Mouse (Mus musculus) heart, postnatal 4 days (tissue): ENCODE measurements around the gene Mettl23. TPM values are rescaled to one million over a fixed set of nuclear protein-coding genes. Genes with fewer than 3 reads are reported as not detected.
A peak's percentile ranks its signal among the peaks of the same experiment; 100 is the strongest.
"Not testable (repeated sequence)": the region's sequence is repeated elsewhere in the genome, so short reads cannot be mapped to it uniquely, and the experiment has no call there.

ENCODE experiments used
- DNase-seq: peaks from one replicate; pipeline ENCODE4 v3.0.0; 2021
- total RNA-seq, 2 experiments: library from RNA; stranded (reverse); gene quantifications; 2 replicates each; pipeline ENCODE4 v1.2.3; 2021

Mettl23 gene
- total RNA-seq, 2 experiments from 2014 or later: 31.0 to 32.2 TPM

DNA sequence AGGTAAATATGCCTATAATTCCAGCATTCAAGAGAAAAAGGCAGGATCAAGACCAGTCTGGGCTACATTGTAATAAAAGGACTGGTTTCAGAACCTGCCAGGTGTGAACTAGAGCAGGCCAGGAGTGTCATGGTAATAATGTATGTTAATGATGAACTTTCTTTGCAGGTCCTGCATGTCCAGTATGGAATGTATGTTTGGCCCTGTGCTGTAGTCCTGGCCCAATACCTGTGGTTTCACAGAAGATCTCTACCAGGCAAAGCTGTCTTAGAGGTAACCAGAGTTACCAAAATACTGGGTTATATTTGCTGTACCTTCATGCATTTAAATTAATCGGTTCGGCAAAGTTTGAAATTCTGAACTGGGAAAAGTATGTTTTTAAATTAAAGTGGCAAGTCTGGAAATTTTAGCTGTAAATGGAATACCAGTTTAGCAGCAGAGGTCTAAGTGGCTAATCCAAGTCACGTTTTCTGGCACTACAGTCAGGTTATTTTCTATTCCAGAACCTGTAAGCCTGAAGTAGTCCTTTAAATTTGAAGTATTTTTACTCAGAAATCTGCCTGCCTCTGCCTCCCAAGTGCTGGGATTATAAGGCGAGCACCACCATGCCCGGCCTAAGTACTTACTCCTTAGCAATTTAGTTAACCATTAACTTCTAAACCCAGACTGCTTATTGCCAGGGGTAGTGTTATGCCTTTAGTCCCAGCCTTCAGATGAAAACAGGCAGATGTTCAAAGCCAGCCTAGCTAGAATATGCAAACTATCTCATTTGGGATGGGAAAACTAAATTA lies 5.2 kb downstream of the Mettl23 start:
- DNase-seq: no peak

DNA sequence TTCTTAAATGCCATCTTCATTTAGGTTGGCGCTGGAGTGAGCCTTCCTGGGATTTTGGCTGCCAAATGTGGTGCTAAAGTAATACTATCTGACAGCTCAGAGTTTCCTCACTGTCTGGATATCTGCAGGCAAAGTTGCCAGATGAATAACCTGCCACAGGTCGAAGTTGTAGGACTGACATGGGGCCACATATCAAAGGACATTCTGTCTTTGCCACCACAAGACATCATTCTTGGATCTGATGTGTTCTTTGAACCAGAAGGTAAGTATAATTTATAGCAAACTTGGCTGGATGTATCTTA lies 5.8 kb downstream of the Mettl23 start:
- not testable (repeated sequence) for DNase-seq

DNA sequence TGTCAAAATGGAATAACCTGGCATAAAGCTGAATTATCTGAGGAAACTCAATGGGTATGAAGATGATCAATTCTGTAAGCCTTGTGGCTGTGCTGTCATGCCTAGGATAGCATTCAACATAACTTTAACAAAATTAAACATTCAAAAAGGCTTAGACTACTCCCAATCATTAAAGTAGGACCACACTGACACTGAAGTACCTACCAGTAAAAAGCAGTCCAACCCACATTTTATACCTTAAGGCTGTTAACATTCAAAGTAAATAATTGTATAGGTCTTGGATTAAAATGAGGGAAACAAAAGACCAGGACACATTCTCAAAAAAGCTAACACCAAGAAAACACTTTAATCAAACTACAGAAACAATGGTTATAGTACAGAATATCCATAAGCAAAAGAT lies 6.5 kb downstream of the Mettl23 start:
- DNase-seq: no peak

DNA sequence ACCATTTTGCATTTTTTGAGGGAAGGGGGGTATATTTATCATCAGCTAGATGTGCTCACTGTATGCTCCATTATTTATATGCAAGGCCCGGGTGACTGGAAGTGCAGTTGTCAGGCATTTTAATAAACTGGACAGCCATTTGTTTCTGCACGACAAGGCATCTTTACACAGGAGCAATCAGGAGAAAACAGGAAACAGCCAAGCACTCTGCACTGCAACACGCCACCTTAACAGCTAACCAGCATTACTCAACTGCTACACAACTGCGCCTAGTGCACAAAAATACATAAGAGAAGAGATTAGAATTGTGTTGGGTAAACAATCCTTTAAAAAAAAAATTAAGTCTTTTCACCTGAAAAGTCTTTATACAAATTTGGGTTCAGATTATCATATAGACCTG lies 7.0 kb downstream of the Mettl23 start:
- no peak for DNase-seq

DNA sequence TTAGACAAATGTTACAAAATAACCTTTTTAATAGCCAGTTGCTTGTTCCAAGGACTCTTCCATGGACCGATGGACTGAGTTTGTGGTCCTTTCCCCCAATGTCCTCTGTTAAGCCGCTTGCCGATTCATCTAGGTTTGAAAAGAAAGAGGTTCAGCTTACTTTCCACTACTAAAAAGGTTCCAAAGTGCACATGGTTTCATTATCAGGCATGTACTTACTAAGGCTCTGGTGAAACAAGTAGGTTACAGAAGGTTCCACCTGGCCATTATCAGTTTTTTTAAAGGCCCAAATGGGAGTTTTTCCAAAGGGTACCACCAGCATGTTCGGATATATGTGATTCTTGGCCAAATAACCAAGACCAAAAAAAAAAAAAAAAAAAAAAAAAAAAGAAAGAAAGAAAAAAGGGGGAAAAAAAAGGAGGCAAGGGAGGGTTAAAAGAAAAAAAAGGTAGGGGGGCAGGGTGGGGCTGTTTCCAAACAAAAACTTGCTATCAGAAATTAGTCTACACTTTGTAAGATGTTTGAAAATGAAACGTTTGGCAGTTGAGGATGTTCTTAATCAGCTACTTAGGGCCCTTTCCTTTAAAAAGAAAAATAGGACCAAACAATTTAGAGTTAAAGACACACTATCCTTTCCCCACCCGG lies 7.9 kb downstream of the Mettl23 start:
- no peak for DNase-seq

DNA sequence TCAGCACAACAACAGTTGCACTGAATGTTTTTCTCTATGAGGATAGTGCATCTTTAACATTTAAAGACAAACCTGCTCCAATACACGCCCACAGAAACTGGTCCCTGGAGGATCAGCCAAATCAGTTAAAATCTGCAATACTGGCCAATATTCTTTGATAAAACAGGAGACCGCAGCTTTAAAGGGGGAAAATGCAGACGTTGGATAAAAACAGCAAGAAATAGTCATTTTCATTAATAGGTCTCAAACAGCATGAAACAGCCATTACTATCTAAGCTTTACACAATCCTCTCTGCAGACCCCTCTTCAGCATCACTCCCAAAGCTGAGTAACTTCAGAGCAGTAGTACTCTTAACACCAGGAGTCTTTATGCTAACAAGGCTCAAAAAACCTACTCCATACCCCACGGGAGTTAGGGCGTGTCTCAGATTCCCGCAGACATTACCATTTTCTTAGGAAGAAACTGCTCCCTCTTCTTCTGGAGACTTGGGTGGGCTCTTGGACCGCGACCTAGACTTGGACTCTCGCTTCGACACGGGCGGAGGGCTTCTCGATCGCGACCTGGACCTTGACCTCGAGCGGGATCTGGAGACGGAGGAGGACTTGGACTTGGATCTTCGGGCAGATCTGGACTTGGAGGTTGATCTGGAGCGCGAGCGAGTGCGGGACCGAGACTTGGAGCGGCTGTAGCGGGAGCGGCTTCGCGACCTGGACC lies 8.7 kb downstream of the Mettl23 start:
- no peak for DNase-seq

DNA sequence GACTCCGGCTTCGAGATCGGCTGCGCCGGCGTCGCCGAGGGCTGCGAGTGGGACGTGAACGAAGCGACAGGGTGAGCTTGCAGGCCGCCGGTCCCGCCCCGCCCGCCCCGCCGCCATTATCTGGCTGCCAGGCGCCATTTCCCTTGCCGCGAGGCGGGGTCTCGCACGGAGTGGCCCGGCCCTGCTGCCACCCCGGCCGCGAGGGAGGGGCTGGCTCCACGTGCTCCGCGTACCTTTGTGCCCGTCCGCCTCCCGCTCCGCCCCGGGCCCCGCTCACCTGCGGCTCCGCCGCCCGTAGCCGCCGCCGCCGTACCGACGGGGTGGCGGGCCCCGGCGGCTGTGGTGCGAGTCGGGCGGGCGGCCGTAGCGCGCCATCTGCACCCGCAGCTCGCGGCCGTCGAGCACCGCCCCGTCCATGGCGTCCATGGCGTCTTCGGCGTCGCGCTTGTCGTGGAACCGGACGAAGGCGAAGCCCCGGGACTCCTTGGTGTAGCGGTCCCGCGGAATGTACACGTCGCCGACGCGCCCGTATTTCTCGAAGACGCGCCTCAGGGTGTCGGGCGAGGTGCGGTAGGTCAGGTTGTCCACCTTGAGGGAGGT lies 9.3 kb downstream of the Mettl23 start, which contains the start of gene Mfsd11:
Gene Mfsd11, plus strand, starts transcription at position 150 of the 600 bp plus-strand sequence.
- DNase-seq: peak; percentile 85

DNA sequence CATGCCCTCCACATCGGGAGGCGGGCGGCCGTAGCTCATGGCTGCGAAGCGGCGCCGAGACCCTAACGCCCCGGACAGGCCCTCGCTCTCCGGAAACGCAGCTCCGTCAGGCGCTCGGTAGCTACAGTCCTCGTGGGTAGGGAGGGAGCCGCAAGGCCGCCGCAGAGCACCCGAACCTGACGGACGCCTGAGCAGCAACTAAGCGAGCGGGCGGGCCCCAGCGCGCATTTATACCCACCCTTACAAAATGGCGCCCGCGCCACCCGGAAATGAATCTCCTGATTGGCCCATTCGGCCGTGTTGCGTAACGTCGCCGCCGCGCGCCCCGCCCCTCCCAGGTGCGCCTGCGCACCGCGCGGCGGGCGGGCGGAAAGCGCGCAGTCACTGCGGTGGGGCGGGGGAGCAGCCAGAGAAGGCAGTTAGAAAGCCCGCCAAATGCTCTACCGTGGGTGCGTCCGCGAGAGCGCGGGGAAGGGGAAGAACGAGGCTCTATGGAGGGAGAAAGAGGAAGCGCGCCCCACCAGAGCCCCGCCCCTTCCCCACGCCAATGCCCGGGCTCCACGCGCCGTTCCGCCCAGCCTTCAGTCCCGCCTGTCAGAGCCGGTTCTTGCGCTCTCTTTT lies 9.9 kb downstream of the Mettl23 start, which contains the start of gene Srsf2:
Gene Srsf2, minus strand, starts transcription at position 204 of the 621 bp plus-strand sequence.
- peak; percentile 98 for DNase-seq

DNA sequence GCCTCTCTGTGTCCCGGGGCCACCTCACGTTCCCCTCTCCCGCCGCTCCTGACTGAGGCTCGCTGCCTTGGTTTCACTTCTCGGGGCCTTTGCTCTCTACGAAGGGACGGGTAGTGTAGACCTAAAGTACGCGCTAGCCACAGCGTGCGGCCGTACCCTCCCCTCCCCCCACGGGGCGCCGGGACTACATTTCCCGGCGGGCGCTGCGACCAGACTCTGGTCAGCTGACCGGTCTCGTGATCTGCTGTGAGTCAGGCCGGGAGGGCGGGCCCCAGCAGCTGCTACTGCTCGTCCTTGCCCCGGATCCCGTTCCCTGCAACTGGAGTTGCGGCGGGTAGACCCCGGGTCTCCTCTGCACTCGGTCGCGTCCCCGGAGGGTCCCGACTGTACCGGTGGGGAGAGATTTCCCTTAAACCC lies 10.4 kb downstream of the Mettl23 start:
- peak; percentile 97 for DNase-seq

DNA sequence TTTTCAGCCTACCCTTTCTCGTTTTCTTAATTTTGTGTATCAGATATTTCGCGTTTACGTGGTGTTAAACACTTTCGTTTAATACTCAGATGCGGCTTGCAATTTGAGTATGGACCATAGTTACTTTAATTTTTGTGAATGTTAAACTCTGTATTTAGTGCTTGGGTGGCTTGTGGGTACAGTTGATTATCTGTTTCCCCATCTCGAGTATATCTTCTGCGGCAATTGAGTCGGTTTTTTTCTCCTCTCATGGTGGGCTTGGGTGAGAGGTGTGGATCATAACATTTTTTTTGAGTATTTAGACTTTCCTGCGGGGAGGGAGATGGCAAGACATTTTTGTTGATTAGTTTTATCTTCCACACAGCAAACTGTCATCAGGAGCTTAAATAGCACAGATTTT lies 11.2 kb downstream of the Mettl23 start:
- DNase-seq: no peak

DNA sequence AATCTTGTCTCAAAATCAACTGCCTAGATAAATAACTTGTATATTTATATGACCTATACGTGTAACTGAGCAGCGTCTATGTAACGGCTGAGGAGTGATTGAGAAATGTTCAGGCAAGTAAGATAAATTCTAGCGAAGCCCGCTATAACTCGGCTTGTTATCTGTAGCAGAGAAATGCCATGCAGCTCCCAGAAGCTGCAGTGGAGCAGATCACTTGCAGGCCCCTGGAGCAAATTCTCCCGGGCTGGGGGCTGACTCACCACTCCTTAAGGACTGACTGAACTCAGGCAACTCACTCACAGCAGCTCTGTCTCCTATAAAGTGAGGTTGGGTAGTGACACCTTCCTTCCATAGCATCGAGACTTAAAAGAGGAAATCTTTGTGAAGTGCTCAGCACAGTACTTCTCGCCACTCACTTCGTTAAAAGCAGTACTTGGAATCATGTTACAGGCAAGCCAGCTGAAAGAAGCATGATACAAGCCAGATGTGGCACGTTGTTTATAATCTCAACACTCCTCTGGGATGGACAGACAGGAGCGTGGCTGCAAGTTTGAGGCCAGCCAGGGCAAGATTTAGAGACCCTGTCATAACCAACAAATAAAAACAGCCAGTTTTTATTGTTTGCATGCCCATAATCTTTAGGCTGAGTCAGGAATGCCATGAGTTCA lies 14.2 kb downstream of the Mettl23 start:
- DNase-seq: no peak

DNA sequence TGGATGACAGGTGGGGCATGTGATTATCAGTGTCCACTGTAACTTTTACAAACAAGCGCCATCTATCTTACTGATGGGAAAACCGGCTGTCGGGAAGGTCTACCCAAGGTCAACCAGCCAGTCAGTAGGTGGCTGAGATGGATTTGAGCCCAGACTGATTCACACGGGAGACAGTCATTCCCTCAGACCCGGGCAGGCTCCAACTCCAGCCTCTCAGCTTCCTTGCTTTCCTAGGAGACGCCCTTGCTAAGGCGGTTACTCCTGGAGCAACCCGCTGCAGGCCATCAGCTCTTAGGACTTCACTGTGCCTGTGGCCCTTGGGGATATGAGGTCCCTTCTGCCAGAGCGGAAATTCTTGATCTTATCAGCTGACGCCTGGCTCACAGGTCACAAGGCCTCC lies 21.4 kb downstream of the Mettl23 start:
- DNase-seq: peak; percentile 29

DNA sequence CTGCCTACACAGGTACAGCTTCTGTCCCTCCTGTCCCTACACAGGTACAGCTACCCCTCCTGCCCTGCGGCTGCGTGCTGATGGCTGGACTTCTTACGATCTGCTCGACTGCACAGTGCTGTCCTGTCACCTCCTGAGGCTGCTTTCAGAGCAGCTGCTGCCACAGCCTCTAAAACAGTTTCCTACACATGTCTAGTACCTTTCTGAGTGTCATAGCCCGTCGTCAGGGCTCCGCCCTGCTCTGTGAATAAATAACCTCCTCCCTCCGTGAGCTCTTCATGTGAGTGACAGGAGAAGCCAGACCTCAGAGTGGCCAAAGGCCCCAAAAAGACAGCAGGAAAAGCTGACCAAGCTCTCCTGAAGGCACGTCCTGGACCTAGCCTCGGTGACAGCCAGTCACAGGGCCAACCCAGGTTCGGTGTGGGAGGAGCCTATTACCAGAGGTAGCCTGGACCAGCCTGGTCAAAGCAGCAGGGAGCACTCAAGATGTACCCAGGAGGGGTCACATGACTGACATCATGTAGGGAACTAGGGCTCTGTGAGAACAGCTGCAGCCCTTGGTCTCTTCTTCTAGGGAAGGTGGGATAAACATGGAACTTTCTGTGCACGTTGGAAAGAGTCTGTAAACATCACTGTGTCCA lies 23.0 kb downstream of the Mettl23 start:
- DNase-seq: no peak

DNA sequence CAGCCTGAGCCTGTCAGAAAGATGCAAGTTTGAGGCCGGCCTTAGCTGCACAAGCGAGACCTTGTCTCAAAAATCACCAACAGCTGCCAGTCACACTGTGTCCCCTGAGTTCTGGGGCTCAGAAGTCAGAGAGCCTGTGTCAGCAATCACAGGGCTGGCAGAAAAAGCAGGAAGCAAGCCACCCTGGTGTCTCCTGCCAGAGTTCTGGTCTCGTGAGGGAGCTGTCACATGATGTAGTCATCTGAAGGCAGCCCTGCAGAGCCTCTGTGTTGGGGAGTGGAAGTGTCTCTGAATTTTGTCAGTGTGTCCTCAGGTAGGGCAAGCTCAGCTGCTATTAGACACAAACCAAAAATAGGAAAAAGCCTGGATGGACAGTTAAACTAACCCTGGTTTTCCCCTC lies 25.1 kb downstream of the Mettl23 start:
- DNase-seq: peak; percentile 78

DNA sequence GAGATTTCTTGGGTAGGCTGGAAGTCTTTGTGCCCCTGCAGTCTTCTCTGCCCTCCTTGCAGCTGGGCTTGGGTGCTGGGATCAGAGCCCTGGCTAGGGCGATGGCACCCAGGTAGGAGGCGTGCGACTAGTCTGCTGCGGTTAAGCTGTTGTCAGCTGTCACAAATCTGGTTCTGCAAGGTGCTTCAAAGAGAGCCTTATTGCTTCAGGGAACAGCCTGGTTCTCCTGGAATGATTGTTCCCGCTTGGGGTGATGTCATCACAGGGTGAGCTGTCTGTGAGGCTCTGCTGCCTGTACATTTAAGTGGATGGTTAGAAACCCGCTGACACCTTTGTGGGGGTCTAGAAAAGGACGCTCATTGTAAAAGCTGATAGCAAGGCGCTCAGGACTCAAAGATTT lies 26.1 kb downstream of the Mettl23 start:
- DNase-seq: no peak

DNA sequence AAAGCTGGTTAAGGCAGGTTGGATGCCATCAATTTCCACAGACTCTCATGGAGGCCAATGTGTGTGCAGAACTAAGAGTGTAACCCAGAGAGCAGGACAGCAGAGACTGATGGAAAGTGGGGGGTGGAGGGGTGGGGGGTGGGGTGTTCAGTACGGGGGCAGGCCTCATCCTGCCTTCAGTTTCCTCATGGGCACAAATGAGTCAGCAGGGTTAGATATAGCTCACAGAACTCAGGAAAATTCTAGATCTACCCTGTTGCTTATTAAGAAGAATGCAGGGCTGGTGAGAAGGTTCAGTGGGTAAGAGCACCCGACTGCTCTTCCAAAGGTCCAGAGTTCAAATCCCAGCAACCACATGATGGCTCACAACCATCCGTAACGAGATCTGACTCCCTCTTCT lies 26.6 kb downstream of the Mettl23 start:
- no peak for DNase-seq

DNA sequence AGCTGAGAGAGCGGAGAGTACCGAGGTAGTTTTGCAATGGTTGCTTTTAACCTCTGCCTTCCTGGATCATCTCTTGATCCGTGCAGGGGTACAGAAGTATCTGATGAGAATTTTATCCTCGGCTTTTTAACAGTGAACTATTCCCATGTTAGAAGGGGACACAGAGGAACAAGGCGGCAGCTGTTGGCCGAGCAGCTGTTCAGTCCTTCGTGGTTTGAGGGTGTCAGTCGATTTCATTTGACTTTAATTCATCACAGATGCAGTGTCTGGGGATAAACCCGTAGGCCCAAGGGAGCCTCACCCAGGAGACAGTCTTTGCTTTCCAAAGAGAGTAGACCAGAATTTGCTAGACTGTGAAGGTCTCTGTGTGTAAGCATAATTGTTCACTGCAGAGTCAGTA lies 28.5 kb downstream of the Mettl23 start:
- DNase-seq: no peak

DNA sequence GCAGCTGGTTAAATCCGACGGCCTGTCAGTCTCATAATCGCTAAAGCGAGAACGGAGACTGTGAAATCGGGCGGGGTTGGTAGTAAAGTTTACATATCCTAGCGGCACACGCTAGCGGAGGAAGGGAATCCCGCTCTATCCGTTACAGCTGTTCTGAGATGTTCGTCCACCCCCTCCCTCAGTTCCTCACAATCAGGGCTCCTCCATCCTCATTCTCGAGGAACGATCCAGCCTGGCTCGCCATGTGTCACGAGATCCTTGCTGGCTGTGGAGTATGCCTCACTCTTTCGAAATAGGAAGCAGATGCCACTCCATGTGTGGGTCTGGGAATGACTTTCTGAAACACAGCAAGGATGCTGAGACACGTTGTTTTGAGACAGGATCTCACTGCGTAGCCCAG lies 30.9 kb downstream of the Mettl23 start:
- DNase-seq: no peak

DNA sequence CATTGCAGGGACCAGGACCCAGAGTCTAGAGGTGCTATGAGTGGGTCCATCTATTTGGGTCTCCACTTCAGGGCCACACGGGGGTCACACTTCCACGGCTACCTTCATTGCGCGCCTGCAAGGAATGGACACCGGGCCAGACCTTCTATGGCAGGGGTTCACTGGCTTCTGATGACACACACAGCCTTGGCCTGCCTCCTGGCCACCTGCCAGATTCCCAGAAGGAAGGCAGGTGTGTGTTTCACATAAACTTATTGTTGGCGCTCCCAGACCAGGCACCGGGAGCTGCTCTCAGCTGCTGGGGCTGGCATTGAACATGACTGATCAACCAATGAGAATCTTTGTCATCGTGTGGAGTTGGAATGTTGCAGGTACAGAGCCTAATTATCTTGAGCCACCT lies 35.4 kb downstream of the Mettl23 start:
- DNase-seq: no peak

DNA sequence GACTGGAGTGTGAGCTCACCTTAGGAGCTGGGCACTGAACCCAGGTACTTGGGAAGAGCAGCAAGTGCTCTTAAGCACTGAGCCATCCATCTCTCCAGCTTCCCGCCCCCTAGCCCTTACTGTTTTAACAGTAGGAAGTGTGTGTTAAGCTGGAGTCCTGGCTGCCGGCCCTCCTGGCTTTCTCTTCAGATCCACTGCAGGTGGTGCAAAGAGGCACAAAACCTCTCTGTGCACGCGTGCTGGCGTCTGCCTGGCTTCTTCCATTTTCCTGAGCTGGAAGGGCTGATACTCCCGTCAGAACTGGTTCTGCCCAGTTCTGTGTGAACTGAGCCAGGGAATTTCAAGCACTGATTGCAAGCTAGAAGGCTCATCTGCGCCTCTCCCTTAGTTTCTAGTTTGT lies 37.8 kb downstream of the Mettl23 start:
- DNase-seq: no peak

DNA sequence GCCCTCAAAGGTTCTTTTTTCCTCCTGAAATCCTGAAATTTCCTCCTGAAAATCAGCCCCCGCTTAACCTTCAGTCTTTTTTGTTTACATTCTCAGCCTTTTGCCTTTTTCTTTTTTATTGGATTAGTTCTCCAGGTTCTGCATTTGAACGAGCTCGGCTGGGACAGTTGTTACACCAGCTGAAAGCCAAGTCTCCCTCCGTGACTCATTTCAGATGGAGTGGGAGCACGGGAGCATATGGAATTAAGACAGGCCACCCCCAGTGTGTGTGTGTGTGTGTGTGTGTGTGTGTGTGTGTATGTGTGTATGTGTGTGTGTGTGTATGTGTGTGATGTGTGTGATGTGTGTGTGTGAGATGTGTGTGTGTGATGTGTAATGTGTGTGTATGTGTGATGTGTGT lies 38.4 kb downstream of the Mettl23 start:
- DNase-seq: no peak

DNA sequence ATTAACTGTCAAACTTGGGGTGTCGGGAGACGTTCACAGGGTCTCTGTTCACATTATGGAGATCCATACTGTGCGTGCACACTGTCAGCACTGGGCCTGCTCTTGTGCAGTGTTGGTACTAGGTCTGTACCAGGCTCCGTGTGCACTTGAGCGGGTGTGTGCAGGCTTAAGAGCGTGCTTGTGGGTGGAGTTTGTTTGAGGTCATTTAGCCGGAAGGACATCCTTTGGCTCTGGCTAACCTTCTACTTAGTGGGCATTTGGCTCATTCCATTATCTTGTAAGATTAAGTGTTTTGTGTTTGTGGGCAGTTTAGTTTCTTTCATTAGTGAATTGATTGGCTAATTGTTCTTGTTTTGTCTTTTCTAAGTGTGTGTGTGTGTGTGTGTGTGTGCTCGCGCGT lies 39.4 kb downstream of the Mettl23 start:
- no peak for DNase-seq
